14 mouse cellular contexts compared by ENCODE assay signal in the genomic region with DNA sequence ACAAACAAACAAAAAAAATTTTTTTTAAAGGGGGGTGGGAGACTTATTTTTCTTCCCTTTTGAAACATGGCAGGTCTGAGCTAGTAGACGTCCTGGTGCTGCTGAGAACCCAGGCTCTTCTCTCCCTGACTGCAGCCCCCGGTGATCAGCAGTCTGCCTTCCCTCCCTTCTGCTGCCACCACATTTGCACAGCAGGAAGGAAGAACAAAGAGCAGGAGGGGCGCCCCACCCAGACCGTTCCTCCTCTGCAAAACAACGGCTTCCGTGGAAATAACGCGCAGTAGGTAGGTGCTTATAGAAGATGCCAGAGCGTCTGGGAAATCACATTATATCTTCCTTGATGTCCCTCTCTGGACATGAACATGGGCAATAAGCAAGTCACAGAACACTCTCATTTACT. TPM values are rescaled to one million over a fixed set of nuclear protein-coding genes. Genes with fewer than 3 reads are reported as not detected.
DNase-seq lines count a peak whose midpoint lies in the region; ATAC-seq and TF ChIP-seq lines count a peak whose summit lies in the region.
"Had no signal": no experiment of that assay in that cellular context is flagged by ENCODE, and none has a peak within 500 bp of the region (broad histone marks: within the 10 kb centered on the region; RNA-seq: fewer than 3 reads in every experiment).

No protein-coding gene starts in this region.

- peaks cover 6% of the 10 kb centered on the region for H3K4me1 ChIP-seq in heart, adult 2 months (ENCODE audit: control insufficient read depth, insufficient read depth, low read length)
- H3K4me1 ChIP-seq: limb, embryonic 12.5 days had no signal

- H3K27me3 ChIP-seq in heart, adult 2 months (ENCODE audit: control insufficient read depth, insufficient read depth, low read length): no peaks in the 10 kb centered on the region
- H3K27me3 ChIP-seq: limb, embryonic 12.5 days had no signal

- 40% methylated on average over 9 of the region's 9 CpGs for WGBS in heart, adult 2 months

- no peak overlapping the region for H3K4me3 ChIP-seq in heart, adult 2 months
- H3K4me3 ChIP-seq: erythroblast, embryonic 14.5 days; limb, embryonic 12.5 days had no signal

- no peaks in the 10 kb centered on the region for H3K36me3 ChIP-seq in heart, adult 2 months (ENCODE audit: control insufficient read depth, insufficient read depth, low read length)
- H3K36me3 ChIP-seq: limb, embryonic 12.5 days had no signal

- no peaks in the 10 kb centered on the region for H3K79me2 ChIP-seq in heart, adult 2 months (replicated peaks; ENCODE audit: control insufficient read depth, insufficient read depth, low read length)

- intact Hi-C loops in heart, adult 2 months (cut with DNase I): loop anchor here (1.0 kb wide), 1 partner anchor 39 kb away; no protein-coding TSS in a partner anchor
- intact Hi-C loops in left cerebral cortex, postnatal 14 days (cut with DNase I): no loop called here

- peak; percentile 71 for ATAC-seq in neutrophil, adult 5-6 weeks (ENCODE audit: extremely low read depth, insufficient number of reproducible peaks, low FRiP score, poor library complexity, severe bottlenecking)

- H3K27ac ChIP-seq in heart, adult 2 months: peak overlapping the region; percentile 15
- H3K27ac ChIP-seq: limb, embryonic 12.5 days had no signal

- DNase-seq in heart, adult 2 months: peak in 1 of 2 experiments; percentile 42
- no peak for DNase-seq in heart, postnatal 4 days
- DNase-seq in CD4-positive helper T cell, adult 2 months (ENCODE audit: low read depth, low spot score): peak; percentile 84
- DNase-seq in induced T-regulatory cell, adult 2 months (ENCODE audit: low read depth): peak; percentile 83
- no peak for DNase-seq in left cerebral cortex, postnatal 14 days (ENCODE audit: low spot score in 2 of 2)
- DNase-seq in frontal cortex, postnatal 14 days (ENCODE audit: low spot score in 2 of 2): no peak
- no peak for DNase-seq in frontal cortex, adult 2 months (ENCODE audit: extremely low spot score in 1 of 2, low spot score in 1 of 2)
- DNase-seq: cerebellum, adult 2 months; gastrocnemius, postnatal 36 days; kidney, postnatal 25 days; right cerebral cortex, postnatal 4 days had no signal

- no peak for TF ChIP-seq EP300 in heart, adult 2 months (IDR thresholded peaks at IDR 0.05; ENCODE audit: insufficient read depth, low read depth, low read length)

- H3K9ac ChIP-seq in heart, adult 2 months (ENCODE audit: low read depth, low read length): no peak overlapping the region
- H3K9ac ChIP-seq: limb, embryonic 12.5 days had no signal

- no peak for TF ChIP-seq POLR2A in heart, adult 2 months (IDR thresholded peaks at IDR 0.05; ENCODE audit: insufficient read depth, low read depth, low read length)

- no peak for TF ChIP-seq CTCF in heart, adult 2 months (IDR thresholded peaks at IDR 0.05)

RNA-seq across cellular contexts. Expression of a gene that starts 16.3 kb away (rescaled TPM):
- total RNA-seq in heart, adult 2 months (2021): 10 to 100 TPM; 38.6 to 40.1 TPM
- polyA plus RNA-seq in heart, adult 2 months (2012; rRNA removed): 11.1 and 20.0 TPM in 2 replicates
- total RNA-seq in heart, postnatal 4 days (2021): 10 to 100 TPM; 20.3 to 28.3 TPM
- 9.2 and 11.5 TPM in 2 replicates for total RNA-seq in neutrophil, adult 5-6 weeks (2017)
- 10 to 100 TPM; 19.5 to 25.9 TPM for total RNA-seq in left cerebral cortex, postnatal 14 days (2021)
- 17.0 and 18.7 TPM in 2 replicates for polyA plus RNA-seq in frontal cortex, adult 2 months (2012; rRNA removed)
- polyA plus RNA-seq: erythroblast, embryonic 14.5 days had no signal

RNA-seq across cellular contexts. Expression of a gene that starts 21.8 kb away (rescaled TPM):
- total RNA-seq in heart, adult 2 months (2021): 100 to 1,000 TPM; 258 to 297 TPM
- 477 and 498 TPM in 2 replicates for polyA plus RNA-seq in heart, adult 2 months (2012; rRNA removed)
- 100 to 1,000 TPM; 364 to 393 TPM for total RNA-seq in heart, postnatal 4 days (2021)
- 104 and 136 TPM in 2 replicates for total RNA-seq in neutrophil, adult 5-6 weeks (2017)
- 100 to 1,000 TPM; 276 TPM for total RNA-seq in left cerebral cortex, postnatal 14 days (2021)
- polyA plus RNA-seq in frontal cortex, adult 2 months (2012; rRNA removed): 469 and 505 TPM in 2 replicates

RNA-seq across cellular contexts. Expression of a gene that starts 56.9 kb away (rescaled TPM):
- total RNA-seq in heart, adult 2 months (2021): 10 to 100 TPM; 22.0 to 23.3 TPM
- 24.7 and 41.3 TPM in 2 replicates for polyA plus RNA-seq in heart, adult 2 months (2012; rRNA removed)
- 10 to 100 TPM; 44.3 to 47.1 TPM for total RNA-seq in heart, postnatal 4 days (2021)
- 167 and 174 TPM in 2 replicates for total RNA-seq in neutrophil, adult 5-6 weeks (2017)
- total RNA-seq in left cerebral cortex, postnatal 14 days (2021): 100 to 1,000 TPM; 175 to 185 TPM
- polyA plus RNA-seq in frontal cortex, adult 2 months (2012; rRNA removed): 160 and 168 TPM in 2 replicates

RNA-seq across cellular contexts. Expression of a gene that starts 57.8 kb away (rescaled TPM):
- 100 to 1,000 TPM; 219 to 246 TPM for total RNA-seq in heart, adult 2 months (2021)
- polyA plus RNA-seq in heart, adult 2 months (2012; rRNA removed): 362 and 401 TPM in 2 replicates
- total RNA-seq in heart, postnatal 4 days (2021): 100 to 1,000 TPM; 153 to 177 TPM
- total RNA-seq in neutrophil, adult 5-6 weeks (2017): not detected in 2 replicates
- total RNA-seq in left cerebral cortex, postnatal 14 days (2021): 10 to 100 TPM in 1 of 2 experiments, 1 to 10 TPM in 1; 8.3 to 10.7 TPM
- polyA plus RNA-seq in frontal cortex, adult 2 months (2012; rRNA removed): 11.7 and 14.9 TPM in 2 replicates

Comparison
In these comparisons a context has a peak if more than half of its experiments do, and no peak if none do; other contexts are left out.
1. DNase-seq: peak in CD4-positive helper T cell, adult 2 months (single experiment) and induced T-regulatory cell, adult 2 months (single experiment); none in heart, postnatal 4 days (single experiment), left cerebral cortex, postnatal 14 days (0 of 2), frontal cortex, postnatal 14 days (0 of 2) and frontal cortex, adult 2 months (0 of 2).